Mouse (Mus musculus): ENCODE measurements around the gene D630003M21Rik. TPM values are rescaled to one million over a fixed set of nuclear protein-coding genes. Genes with fewer than 3 reads are reported as not detected.
A peak's percentile ranks its signal among the peaks of the same experiment; 100 is the strongest.

The D630003M21Rik gene
- polyA plus RNA-seq, 1 experiment from 2014 or later: 0.61 TPM

DNA sequence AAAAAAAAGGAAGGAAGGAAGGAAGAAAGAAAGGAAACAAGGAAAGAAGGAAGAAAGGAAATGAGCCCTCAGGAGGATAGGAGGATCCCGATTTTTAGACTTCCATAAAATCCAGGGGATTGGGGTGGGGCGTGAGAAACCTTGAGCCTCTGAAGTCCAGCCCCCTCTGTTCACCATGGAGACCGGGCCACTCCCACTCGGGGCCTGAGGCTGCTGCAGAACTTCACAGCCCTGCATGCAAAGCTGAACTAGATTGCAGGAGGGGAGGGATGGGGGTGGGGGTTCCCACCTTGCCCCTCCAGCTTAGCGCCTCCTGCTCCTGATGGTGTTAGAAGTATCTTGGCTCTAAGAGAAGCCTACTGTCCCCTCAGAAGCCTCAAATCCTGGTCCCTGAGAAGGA is 27.9 kb upstream of the D630003M21Rik start:
- Histone ChIP-seq H3K4me3 (replicated peaks) (no peak overlapping the region), H3K9me3 (replicated peaks) (no peaks in the 10 kb centered on the region), H3K27me3 (peaks cover 11% of the 10 kb centered on the region; the same call in 1 of the 2 replicates), H3K4me2 (no peak overlapping the region), H3K27ac (replicated peaks) (no peak overlapping the region), H3K4me1 (replicated peaks) (0 out of 2 replicates have a peak, but pooled peaks cover 3% of the 10 kb centered on the region), H3K36me3 (replicated peaks) (no peaks in the 10 kb centered on the region), H3K9ac (no peak overlapping the region)
- ATAC-seq (ENCODE audit: insufficient read depth): no peak
- WGBS (ENCODE audit: insufficient replicate concordance): 24% methylated on average over 5 of the region's 5 CpGs

- no peak for ATAC-seq (ENCODE audit: insufficient read depth)
These were observed 24.8 kb upstream of the D630003M21Rik start for GRCm38 (mm10) chr2:158253806-158254205.

GRCm38 (mm10) chr2:158250558-158250957 is 21.5 kb upstream of the D630003M21Rik start:
- ATAC-seq (ENCODE audit: insufficient read depth): no peak
- no peaks in the 10 kb centered on the region for H3K36me3 ChIP-seq (replicated peaks)
- H3K27ac ChIP-seq (replicated peaks): no peak overlapping the region
- 35% methylated on average over 4 of the region's 4 CpGs for WGBS (ENCODE audit: insufficient replicate concordance)
- no peaks in the 10 kb centered on the region for H3K27me3 ChIP-seq
- no peak overlapping the region for H3K9ac ChIP-seq
- no peak overlapping the region for H3K4me3 ChIP-seq (replicated peaks)
- no peak overlapping the region for H3K4me2 ChIP-seq
- no peaks in the 10 kb centered on the region for H3K9me3 ChIP-seq (replicated peaks)
- H3K4me1 ChIP-seq (replicated peaks): 0 out of 2 replicates have a peak, but pooled peaks cover 6% of the 10 kb centered on the region

More at GRCm38 (mm10) chr2:158253806-158254205, 24.8 kb upstream of the D630003M21Rik start:
- Histone ChIP-seq H3K9ac (no peak overlapping the region), H3K9me3 (replicated peaks) (no peaks in the 10 kb centered on the region), H3K36me3 (replicated peaks) (no peaks in the 10 kb centered on the region), H3K4me1 (replicated peaks) (0 out of 2 replicates have a peak, but pooled peaks cover 3% of the 10 kb centered on the region), H3K27me3 (peaks cover 11% of the 10 kb centered on the region; the same call in 1 of the 2 replicates), H3K27ac (replicated peaks) (no peak overlapping the region), H3K4me2 (no peak overlapping the region), H3K4me3 (replicated peaks) (no peak overlapping the region)
- WGBS (ENCODE audit: insufficient replicate concordance): 52% methylated on average over 5 of the region's 5 CpGs

- ATAC-seq (ENCODE audit: insufficient read depth): peak; percentile 25; the same call in 1 of the 2 replicates
- H3K4me3 ChIP-seq (replicated peaks): no peak overlapping the region
- H3K9ac ChIP-seq: no peak overlapping the region
- no peak overlapping the region for H3K27ac ChIP-seq (replicated peaks)
- 28% methylated on average over 7 of the region's 7 CpGs for WGBS (ENCODE audit: insufficient replicate concordance)
- H3K27me3 ChIP-seq: no peaks in the 10 kb centered on the region
- no peak overlapping the region for H3K4me2 ChIP-seq
- H3K9me3 ChIP-seq (replicated peaks): no peaks in the 10 kb centered on the region
- H3K4me1 ChIP-seq (replicated peaks): 0 out of 2 replicates have a peak, but pooled peaks cover 6% of the 10 kb centered on the region
- no peaks in the 10 kb centered on the region for H3K36me3 ChIP-seq (replicated peaks)
These were observed 19.3 kb upstream of the D630003M21Rik start for GRCm38 (mm10) chr2:158248318-158248717.

- H3K9me3 ChIP-seq (replicated peaks): no peaks in the 10 kb centered on the region
- no peaks in the 10 kb centered on the region for H3K36me3 ChIP-seq (replicated peaks)
- ATAC-seq (ENCODE audit: insufficient read depth): no peak
- H3K27ac ChIP-seq (replicated peaks): no peak overlapping the region
- 0 out of 2 replicates have a peak, but pooled peaks cover 6% of the 10 kb centered on the region for H3K4me1 ChIP-seq (replicated peaks)
- no peaks in the 10 kb centered on the region for H3K27me3 ChIP-seq
- WGBS (ENCODE audit: insufficient replicate concordance): 70% methylated on average over 6 of the region's 6 CpGs
- H3K4me2 ChIP-seq: no peak overlapping the region
- H3K9ac ChIP-seq: no peak overlapping the region
- H3K4me3 ChIP-seq (replicated peaks): no peak overlapping the region
These were observed 18.8 kb upstream of the D630003M21Rik start for GRCm38 (mm10) chr2:158247852-158248251.

- Histone ChIP-seq H3K4me3 (replicated peaks) (no peak overlapping the region), H3K4me2 (no peak overlapping the region), H3K27me3 (no peaks in the 10 kb centered on the region), H3K9me3 (replicated peaks) (no peaks in the 10 kb centered on the region), H3K9ac (no peak overlapping the region), H3K36me3 (replicated peaks) (no peaks in the 10 kb centered on the region), H3K4me1 (replicated peaks) (0 out of 2 replicates have a peak, but pooled peaks cover 6% of the 10 kb centered on the region), H3K27ac (replicated peaks) (no peak overlapping the region)
- no peak for ATAC-seq (ENCODE audit: insufficient read depth)
- 48% methylated on average over 4 of the region's 4 CpGs for whole genome bisulfite sequencing (ENCODE audit: insufficient replicate concordance)
These were observed 16.2 kb upstream of the D630003M21Rik start for GRCm38 (mm10) chr2:158245072-158245817.

- no peak for ATAC-seq (ENCODE audit: insufficient read depth)
- H3K27me3 ChIP-seq: no peaks in the 10 kb centered on the region
- H3K4me1 ChIP-seq (replicated peaks): 0 out of 2 replicates have a peak, but pooled peaks cover 4% of the 10 kb centered on the region
- H3K27ac ChIP-seq (replicated peaks): no peak overlapping the region
- no peak overlapping the region for H3K4me2 ChIP-seq
- no peaks in the 10 kb centered on the region for H3K9me3 ChIP-seq (replicated peaks)
- no peak overlapping the region for H3K9ac ChIP-seq
- H3K4me3 ChIP-seq (replicated peaks): no peak overlapping the region
- WGBS (ENCODE audit: insufficient replicate concordance): 64% methylated on average over 18 of the region's 18 CpGs
- no peaks in the 10 kb centered on the region for H3K36me3 ChIP-seq (replicated peaks)
These were observed 14.3 kb upstream of the D630003M21Rik start for GRCm38 (mm10) chr2:158243129-158243870.

DNA sequence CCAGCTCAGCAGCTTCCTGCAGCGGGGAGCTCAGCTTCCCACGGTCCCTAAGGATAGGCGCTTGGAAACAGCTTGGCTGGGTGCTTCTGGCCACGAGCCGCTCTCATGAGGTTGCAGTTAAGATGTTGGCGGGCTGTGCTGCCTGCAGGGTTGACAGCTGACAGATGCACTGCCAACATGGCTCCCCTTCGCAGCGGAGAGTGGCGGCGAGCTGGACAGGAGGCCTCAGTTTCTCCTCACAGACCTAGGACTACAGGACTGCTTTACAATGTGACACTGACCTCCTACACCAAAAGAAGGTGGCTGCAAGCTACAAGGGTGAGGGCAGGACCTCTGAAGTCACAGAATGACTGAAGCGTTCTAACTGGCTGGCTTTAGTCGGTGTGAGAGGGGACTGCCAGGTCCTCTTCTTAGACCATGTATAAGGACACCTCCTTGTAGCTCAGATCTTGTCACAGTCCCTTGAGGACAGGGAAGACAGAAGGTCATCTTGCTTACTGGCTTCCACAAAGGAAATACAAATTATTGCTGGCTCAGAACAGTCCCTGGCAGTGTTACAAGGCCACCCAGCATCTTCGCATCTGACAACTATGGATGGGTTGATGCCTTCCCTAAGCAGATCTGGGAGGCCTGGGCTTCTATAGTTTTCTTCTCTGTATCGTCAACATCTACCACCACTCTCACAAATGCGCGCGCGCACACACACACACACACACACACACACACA is 13.3 kb upstream of the D630003M21Rik start:
- no peaks in the 10 kb centered on the region for H3K9me3 ChIP-seq (replicated peaks)
- no peak overlapping the region for H3K4me3 ChIP-seq (replicated peaks)
- H3K27ac ChIP-seq (replicated peaks): no peak overlapping the region
- no peaks in the 10 kb centered on the region for H3K36me3 ChIP-seq (replicated peaks)
- H3K4me2 ChIP-seq: no peak overlapping the region
- no peak overlapping the region for H3K9ac ChIP-seq
- no peaks in the 10 kb centered on the region for H3K27me3 ChIP-seq
- WGBS (ENCODE audit: insufficient replicate concordance): 74% methylated on average over 18 of the region's 18 CpGs
- no peaks in the 10 kb centered on the region for H3K4me1 ChIP-seq (replicated peaks)
- ATAC-seq (ENCODE audit: insufficient read depth): no peak

- 51% methylated on average over 5 of the region's 5 CpGs for WGBS (ENCODE audit: insufficient replicate concordance)
- no peak overlapping the region for H3K9ac ChIP-seq
These were observed 12.2 kb upstream of the D630003M21Rik start for GRCm38 (mm10) chr2:158241126-158241738.

DNA sequence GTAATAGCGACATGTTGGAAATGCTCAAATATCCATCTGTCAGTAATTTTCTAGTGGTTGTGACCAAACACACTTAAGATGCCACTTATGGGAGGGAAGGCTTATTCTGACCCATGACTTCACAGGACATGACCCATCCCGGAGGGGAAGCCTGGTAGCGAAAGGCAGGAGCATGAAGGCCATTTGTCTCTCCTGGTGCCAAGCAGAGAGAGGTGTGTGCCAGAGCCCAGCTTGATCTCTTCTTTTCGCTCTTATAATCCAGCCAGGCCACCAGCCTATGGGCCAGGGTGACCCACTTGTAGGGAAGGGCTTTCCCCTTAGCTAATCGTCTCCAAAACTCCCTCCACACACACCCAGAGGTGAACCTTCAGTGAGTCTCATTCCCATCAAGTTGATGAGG is 9.1 kb upstream of the D630003M21Rik start:
- Histone ChIP-seq H3K4me1 (replicated peaks) (no peaks in the 10 kb centered on the region), H3K9me3 (replicated peaks) (no peaks in the 10 kb centered on the region), H3K4me3 (replicated peaks) (no peak overlapping the region), H3K4me2 (no peak overlapping the region), H3K27me3 (no peaks in the 10 kb centered on the region), H3K27ac (replicated peaks) (no peak overlapping the region), H3K36me3 (replicated peaks) (no peaks in the 10 kb centered on the region), H3K9ac (no peak overlapping the region)
- ATAC-seq (ENCODE audit: insufficient read depth): no peak
- 66% methylated on average over 5 of the region's 5 CpGs for WGBS (ENCODE audit: insufficient replicate concordance)

More at GRCm38 (mm10) chr2:158241126-158241738, 12.2 kb upstream of the D630003M21Rik start:
- Histone ChIP-seq H3K36me3 (replicated peaks) (no peaks in the 10 kb centered on the region), H3K9me3 (replicated peaks) (no peaks in the 10 kb centered on the region), H3K4me3 (replicated peaks) (no peak overlapping the region), H3K4me2 (no peak overlapping the region), H3K27me3 (no peaks in the 10 kb centered on the region), H3K4me1 (replicated peaks) (no peaks in the 10 kb centered on the region), H3K27ac (replicated peaks) (no peak overlapping the region)
- ATAC-seq (ENCODE audit: insufficient read depth): no peak
